Mouse (Mus musculus): ENCODE measurements around the gene Vmn2r101. TPM values are rescaled to one million over a fixed set of nuclear protein-coding genes. Genes with fewer than 3 reads are reported as not detected.

Vmn2r101 gene
- total RNA-seq (2021) = not detected
- long read RNA-seq, experiment 1 = 0 reads
- long read RNA-seq, experiment 2 = 0 reads

DNA sequence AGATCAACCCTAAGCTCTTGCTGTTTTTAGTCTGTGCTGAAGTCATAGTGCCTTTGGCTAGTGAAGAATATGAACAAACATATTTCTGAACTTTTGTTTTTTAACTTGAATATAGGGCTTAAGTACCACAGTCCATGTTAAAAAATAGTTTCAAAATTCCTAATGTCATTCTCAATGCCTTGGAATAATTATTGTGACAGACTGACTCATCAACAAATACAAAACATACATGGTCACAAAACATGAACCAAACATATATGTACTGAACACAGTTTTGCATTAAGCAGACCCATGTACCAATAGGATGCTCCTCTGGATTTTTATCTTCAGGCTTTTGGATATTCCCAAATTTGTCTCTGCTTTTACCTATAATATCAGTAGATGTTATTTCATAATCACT is at the start of gene Vmn2r101:
Gene Vmn2r101, plus strand, starts transcription at position 301 of the 400 bp plus-strand sequence.
- no peak for DNase-seq (ENCODE audit: low spot score in 2 of 2)
- Histone ChIP-seq H3K27ac (no peak within 1 kb of the TSS), H3K4me3 (no peak within 1 kb of the TSS)
- TF ChIP-seq CTCF (conservative IDR thresholded peaks at IDR 0.05) = no peak

- Histone ChIP-seq H3K4me3 (no peak overlapping the region), H3K27ac (no peak overlapping the region)
- no peak for DNase-seq (ENCODE audit: low spot score in 2 of 2)
- no peak for TF ChIP-seq CTCF (conservative IDR thresholded peaks at IDR 0.05)
Measured at GRCm38 (mm10) chr17:19629328-19629727, 52.3 kb downstream of the Vmn2r101 start.

DNA sequence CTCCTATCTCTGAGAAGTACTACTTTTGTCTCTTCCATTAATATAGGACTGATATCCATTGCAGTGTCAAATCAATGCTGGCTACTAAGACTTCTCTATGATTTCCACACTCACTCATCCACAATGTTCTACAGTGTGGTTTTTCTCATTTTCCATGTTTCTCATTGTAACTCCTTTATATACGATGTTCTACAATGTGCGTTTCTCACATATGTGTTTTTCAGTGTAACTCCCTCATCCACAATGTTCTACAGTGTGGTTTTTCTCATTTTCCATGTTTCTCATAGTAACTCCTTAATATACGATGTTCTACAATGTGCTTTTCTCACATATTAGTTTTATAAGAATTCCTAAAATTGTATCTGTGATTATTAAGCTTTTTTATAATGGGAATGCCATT is 81.4 kb downstream of the Vmn2r101 start:
- no peak overlapping the region for H3K4me3 ChIP-seq
- DNase-seq (ENCODE audit: low spot score in 2 of 2) = no peak

DNA sequence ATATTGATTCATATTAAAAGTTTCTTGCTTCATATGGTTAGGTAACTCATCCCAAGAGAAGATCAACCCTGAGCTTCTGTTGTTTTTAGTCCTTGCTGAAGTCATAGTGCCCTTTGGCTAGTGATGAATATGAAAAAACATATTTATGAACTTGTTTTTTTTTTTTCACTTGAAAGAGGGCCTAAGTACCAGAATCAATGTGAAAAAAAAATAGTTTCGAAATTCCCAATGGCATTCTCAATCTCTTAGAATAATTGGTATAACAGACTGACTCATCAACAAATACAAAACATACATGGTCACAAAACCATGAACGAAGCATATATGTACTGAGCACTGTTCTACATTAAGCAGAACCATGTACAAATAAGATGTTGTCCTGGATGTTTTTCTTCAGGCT is 83.0 kb downstream of the Vmn2r101 start, which contains the start of gene Vmn2r102:
Gene Vmn2r102, plus strand, starts transcription at position 301 of the 400 bp plus-strand sequence.
- Histone ChIP-seq H3K27ac (no peak within 1 kb of the TSS), H3K4me3 (no peak within 1 kb of the TSS)
- no peak for DNase-seq (ENCODE audit: low spot score in 2 of 2)
- no peak for TF ChIP-seq CTCF (conservative IDR thresholded peaks at IDR 0.05)

More for the DNA sequence above, 81.4 kb downstream of the Vmn2r101 start:
- no peak overlapping the region for H3K27ac ChIP-seq
- no peak for TF ChIP-seq CTCF (conservative IDR thresholded peaks at IDR 0.05)

Other genes with a start within 250 kb of the Vmn2r101 start
- not detected for gene Vmn2r99, start 215.3 kb upstream of the Vmn2r101 start, total RNA-seq (2021)
- gene Vmn2r100, start 72.5 kb upstream of the Vmn2r101 start, total RNA-seq (2021) = not detected
- not detected for gene Vmn2r102, start 83.1 kb downstream of the Vmn2r101 start, total RNA-seq (2021)
- gene Vmn2r103, start 196.1 kb downstream of the Vmn2r101 start, total RNA-seq (2021) = not detected

Data from layer of hippocampus, adult 2 months (tissue).